Mouse (Mus musculus) frontal cortex, postnatal 36 days (tissue): ENCODE measurements around the gene Dock10.
A peak's percentile ranks its signal among the peaks of the same experiment; 100 is the strongest.
"Not testable (repeated sequence)": the region's sequence is repeated elsewhere in the genome, so short reads cannot be mapped to it uniquely, and the experiment has no call there.

ENCODE experiments used
- DNase-seq, 2 experiments: peaks; one replicate each; pipeline ENCODE4 v3.0.0; 2022; ENCODE audit warnings: low spot score in 2 of 2

Gene Dock10

DNA sequence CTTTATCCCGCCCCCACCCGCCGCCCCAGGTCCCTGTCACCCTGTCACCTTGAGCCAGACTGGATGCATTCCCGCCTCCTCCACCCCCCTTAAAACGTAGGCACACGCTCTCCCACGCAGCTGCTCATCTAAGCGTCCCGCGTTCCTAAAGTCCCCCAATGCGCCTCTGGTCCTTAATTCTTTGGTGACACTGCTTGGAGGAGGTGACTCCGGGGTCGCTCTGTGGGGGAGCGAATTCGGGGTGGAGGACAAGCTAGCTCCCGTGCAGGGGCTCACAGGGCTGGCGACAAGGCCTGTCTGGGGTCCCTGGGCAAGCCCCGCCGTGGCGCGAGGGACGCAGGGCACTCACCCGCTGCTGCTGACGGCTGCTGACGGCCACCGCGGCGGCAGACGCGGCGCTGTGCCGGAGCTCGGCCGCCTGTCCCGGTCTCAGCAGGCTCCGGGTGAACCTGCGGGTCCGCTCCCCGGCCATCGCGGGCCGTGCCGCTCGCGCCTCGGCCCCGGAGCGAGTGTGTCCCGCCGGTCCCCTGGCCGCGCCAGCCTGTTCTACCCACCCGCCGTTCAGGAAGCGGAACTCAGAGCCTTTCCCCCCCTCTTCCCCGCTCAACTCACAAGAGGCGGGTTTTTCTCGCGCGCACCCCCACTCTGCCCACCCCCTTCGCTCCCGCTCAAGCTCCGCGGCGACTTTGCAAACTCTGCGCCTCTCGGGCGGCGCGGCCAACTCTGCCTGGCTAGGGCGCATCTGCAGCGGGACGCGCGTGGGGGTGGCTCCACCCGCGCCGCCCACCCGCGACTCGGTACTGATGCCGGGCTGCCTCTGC is at the start of gene Dock10:
Dock10 (minus strand) TSS at position 551 of the 821 bp plus-strand sequence.
- DNase-seq, result peak; percentile 37 to 56

DNA sequence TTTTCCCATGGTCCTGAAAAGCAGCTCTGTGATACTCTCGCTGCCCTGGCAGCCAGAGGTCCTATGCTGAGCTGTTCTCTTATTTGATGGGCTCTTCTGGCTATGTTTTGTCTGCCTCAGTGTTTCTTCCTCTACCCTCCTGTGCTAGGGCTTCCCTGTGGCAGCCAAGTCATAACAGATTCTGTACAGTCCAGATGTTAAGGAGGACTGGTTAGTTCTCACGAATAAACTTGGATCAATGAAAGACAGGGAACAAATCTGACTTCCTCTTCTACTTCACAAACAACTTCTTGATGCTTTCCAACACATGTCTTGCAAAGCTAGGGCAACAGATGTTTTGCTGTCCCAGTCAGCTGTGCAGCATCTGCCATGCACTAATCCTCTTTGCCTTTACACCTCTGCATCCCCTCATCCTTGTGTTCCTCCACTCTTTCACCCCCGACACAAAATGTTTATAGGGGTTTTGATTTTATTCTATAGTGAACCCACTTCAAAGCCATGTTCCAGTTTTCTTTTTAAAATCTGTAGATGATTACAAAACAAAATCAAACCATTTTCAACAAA is 48.6 kb upstream of the Dock10 start:
- DNase-seq, result no peak

DNA sequence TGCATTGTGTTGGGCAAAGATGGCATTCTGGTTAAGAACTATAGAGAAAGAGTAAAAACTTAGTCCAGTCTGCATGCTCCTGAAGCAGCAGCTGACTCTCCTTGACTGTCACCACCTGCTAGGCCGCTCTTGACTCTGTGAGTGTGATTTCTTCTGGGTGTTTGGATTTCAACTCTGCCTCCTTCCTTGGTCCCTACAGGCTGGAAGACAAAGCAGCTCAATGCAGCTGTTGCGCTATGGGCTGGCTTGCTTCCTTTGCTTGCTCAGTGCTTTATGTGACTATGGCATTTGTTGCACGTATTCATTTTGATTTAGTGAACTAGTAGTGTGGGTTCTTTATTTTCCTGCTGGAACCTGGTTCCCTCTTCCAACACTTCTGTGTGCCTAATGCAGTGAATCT is 43.7 kb upstream of the Dock10 start:
- DNase-seq, result no peak

DNA sequence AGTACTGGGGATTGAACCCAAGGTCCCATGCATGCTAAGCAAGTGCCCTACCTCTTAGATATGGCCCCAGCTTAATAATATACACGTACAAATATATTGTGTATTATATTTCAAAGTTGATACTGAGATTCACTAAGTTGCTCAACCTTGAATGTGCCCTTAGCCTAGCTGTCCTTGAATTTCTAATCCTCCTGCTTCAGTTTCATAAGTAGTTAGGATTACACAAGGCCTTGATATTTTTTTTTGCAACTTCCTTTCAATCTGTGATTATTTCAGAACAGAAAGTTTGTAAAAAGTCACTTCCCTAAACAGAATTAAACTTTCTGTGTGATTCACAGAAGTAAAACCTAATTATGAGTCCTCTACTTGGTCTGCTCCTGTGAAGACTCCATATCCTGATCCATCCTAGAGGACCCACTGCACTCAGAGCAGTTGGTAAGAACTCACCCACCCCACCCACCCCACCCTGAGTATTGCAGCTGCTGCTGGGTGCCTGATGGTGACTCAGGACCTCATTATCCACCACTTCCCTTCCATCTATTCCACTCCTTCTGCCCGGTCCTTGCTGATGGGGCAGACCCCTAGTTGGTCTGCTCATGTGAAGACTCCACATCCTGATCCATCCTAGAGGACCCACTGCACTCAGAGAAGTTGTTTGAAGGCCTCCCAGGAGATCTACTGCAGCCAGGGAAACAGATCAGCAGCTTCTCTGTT is 26.9 kb upstream of the Dock10 start:
- no peak for DNase-seq

DNA sequence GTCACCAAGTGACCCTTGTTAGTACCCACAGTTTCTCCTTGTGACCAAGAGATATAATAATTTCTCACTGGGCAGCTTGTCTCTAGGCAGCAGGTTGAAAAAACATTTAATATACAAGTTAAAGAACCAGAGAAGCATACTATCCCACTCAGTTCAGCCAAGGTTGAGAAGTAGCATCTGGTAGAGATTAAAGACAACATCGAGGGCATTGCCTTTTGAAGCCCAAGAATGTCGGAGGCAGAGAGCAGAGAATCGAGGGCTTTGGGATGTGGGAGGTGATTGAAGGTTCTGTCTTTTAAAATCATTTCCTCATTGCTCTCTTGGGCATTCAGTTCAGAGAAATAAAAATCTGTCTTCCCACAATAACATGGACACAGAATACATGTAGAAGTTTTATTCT is 25.8 kb upstream of the Dock10 start:
- no peak for DNase-seq

DNA sequence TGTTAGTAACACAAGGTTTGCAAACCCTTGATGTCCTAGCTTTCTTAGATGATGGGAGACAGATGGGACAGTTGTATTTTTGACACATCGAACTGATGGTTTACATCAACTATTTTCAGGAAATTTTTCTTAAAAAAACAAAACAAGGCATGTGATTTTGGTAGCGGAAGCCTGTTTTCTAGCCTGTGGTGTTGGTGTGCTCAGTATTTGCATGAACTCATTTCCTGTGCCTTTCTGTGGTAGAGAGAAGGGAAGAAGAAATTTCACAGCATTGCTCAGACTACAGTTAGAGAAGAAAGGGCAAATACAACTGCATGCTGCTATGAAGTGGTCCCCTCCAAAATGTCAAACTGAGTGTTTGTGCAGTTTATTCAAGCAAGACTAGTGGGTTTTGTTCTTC is 7.2 kb upstream of the Dock10 start:
- DNase-seq, result no peak

DNA sequence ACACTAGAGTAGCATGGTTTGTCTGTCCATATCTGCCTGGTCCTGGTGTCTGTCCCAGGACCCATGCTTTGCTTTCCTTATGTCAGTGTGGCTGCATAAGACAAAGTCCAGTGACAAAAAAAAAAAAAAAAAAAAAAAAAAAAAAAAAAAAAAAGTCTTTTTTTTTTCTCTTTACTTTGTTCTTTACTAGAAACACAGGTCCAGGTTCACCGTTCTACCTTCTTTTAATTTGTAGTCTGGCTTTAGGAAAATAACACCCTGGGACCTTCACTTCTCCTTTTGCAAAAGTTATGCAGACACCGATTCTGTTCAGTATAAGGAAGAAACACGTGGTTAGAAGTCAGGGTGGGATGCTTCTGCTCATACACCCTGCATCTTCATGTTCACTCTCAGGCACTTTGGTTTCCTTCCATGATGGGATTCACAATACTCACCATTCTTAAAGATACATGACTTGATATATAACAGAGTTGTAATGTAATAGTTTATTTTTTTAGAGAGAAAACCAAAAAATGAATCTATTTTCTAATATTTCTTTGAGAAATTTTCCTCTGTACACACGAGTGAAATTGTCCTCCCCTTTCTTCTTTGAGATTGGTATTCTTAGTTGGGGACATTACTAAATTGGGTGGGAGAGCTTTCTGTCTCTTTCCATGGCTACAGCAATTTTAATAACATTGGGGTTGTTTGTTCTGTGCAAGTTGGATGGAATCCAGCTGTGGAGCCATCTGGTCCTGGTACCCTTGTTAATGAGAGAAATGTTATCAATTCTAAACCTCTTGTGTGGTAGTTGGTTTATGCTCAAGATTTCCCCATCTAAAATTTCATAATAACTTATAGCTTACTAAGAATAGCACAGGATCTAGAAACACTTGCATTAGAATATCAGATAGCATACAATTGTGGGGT is 5.0 kb upstream of the Dock10 start:
- DNase-seq, result no peak

DNA sequence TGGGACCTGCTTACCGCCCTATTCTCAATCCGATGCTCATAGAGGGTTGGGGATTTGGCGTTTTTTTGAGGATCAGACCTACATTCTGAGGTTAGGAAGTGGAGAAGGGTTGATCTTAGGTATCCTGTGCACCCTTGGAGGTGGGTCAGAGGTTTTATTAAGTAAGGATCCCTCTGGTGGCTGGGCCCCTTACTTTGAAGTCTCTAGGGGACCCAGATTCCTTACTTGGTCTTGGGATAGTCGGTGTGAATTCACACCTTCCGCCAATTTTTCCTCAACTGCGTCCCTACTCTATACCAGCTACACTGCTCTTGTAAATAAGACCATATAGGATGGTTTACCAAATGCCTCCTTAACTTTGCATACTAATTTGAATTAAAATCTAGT is 464 bp upstream of the Dock10 start:
- DNase-seq, result no peak

DNA sequence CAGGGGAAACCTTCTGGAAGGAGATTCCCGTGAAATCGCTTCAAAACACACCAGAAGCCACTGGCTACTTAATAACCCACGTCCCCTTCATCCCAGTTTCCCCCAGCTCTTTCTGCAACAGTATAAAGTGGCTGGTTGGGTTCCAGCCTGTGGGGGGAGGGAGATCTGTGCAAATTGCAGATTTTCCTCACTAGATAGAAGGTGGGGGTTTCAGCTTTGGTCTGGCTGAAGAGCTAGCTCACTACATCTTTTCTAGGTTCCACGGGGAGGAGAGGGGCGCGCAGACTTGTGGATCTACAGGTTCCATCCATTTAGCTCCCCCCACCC is 714 bp downstream of the Dock10 start:
- peak in 1 of 2 experiments; percentile 2 for DNase-seq

DNA sequence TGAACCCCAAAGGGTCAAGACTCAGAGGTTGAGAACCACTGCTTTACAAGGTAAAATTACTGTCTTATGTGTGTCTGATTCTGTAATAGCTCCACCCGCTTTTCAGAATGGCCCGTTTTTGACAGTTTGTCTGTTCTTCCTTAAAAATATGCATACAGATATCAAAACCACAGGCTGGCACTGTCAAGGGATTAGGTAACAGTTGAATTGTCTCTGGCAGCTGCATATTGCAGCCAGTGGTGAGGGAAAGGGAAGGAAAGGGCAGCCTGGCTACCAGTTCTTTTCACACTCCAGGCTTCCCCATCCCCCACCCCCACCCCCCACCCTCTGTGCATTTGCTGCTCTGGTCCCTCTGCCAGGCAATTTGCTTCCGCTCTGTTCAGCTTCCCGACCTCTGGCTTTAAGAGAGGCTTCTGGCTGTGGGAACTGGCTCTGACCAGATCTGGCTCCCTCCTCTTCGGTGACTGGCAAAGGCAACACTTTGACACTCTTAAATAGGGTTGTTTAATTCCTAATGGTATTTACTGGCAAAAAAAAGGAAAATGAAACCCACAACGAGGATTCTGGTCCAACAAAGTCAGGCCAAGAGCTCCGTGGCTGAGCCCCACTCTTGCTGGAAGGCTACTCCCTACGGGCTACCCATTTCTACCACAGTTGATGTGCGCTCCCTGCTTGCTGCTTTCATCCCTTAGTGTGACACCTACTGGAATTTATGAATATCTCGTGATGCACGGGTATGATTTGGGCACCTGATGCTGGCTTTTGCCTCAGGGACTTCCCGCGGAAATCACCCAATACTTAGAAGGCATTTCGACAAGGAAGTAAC is 1.3 kb downstream of the Dock10 start:
- peak; percentile 6 to 10 for DNase-seq

DNA sequence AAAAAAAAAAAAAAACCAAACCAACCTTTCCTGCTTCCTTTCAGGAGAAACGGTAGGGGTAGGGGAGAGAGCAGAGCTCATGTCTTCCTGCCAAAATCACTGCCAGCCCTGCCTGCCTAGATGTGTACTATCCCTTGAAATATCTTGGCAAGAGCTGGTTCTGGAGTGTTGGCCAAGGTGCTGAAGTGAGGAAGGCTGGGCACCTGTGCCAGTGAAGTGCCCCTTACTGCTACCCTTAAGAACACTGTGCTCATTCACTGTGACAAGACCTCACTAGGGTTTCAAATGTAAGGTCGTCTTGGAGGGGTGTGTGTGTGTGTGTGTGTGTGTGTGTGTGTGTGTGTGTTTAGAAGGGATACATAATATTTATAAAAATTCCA is 2.3 kb downstream of the Dock10 start:
- no peak for DNase-seq

DNA sequence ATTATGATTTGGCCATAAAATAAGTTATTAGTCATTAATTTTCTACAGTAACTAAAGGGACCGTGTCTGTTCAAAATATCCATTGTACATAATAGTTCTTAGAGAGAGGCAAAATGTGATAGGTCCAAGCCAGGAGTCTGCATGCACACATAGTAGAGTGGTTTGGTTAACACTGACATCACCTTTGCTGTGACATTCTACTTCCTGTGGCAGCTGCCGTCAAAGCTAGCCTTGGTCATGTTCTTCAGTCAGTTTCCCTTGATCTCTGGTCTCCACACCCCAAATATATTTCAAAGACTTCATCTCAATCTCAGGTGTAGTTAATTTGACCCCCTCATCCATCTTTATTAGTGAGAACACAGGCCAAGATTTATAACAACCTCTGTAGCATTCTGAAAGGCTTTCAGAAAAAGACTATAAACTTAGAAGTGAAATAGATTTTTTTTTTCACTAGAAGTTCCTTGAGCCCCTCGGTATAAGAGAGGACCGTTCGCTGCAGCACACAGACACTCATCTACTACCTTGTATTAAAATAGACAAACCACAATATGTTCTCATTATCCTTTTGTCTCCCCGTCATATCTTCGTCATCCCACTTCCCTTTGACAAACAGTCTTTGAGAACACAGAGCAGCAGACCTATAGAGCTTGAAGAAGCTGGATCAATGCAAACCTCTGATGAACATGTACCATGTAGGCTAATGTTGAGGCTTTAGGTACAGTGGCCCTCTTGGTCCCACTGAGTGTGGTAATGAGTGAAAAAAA is 2.8 kb downstream of the Dock10 start:
- no peak for DNase-seq

DNA sequence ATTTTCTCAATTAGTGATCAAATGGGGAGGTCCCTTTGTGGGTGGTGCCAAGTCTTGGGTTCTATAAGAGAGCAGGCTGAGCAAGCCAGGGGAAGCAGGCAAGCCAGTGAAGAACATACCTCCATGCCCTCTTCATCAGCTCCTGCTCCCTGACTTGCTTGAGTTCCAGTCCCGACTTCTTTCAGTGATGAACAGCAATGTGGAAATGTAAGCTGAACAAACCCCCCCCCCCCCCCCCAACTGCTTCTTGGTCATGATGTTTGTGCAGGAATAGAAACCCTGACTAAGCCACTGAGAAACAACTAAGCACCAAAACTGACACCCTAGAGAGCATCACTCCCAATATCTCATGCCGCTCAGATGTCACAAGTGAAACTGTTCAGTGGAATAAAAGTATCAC is 9.2 kb downstream of the Dock10 start:
- not testable (repeated sequence) for DNase-seq

DNA sequence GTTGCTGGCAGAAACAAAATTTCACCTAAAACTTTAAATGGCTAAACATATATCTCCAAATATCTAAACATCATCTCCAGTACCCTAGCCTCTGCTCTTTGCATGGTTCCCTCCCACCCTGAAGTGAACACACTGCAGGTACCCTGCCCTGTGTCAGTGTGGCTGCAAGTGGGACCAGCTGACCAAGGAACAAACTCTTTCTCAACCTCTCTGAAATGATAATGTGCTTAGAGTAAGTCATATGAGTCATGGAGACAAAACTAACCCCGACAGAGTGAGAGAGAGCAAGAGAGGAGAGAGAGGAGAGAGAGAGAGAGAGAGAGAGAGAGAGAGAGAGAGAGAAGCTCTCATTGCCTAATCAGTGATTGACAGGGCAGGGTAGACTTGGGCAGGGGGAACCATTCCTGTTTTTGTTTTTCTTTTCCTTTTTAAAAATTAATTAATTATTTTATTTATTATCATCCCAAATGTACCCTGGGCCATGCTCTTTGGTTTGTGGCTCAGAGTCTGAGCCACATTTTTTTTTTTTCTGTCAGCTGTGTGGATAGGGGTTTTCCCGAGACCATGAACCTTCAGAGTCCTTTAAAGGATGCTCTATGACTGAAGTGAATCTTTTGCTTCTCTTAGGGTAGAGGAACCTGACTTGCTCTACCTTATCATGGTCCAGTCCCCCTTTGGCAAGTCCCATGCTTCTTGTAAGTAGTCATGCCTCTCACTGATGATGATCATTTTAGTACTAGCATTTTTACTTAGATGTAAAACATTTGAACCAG is 11.4 kb downstream of the Dock10 start:
- DNase-seq, result no peak

DNA sequence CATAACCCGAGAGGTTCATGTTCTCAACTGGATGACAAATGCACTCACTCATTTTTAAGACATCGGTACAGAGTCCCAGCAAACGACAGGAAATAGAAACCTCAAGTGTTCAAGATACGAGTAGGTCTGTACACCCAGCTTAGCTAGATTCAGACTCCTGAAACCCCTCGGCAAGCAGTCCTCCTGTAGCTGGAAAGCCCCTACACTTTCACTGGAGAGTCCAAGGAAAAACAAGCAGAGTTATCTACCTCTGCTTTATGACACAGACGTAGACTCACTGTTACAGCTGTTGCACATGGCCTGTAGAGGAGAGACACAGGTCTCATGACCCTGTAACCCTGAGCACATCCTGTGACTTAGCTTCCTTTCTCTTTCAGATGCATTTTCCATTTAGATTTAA is 12.1 kb downstream of the Dock10 start:
- DNase-seq, result no peak

DNA sequence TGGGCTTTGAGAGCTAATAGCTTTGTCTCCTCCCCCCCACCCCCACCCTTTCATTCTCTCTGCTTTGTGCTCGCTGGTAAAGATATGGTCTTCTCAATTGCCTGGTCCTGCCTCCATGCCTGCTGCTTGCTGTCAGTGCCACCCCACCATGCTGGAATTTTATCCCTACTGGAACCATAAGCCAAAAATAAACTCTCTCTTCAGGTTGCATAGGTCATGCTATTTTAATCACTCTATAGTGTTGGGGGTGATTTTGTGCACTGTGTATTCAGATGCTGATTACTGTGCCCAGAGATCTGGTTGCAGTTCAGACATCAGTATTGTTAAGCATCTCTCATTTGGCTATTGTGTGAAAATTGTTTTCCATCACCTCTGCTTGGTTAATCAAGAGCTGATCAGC is 18.9 kb downstream of the Dock10 start:
- no peak for DNase-seq

DNA sequence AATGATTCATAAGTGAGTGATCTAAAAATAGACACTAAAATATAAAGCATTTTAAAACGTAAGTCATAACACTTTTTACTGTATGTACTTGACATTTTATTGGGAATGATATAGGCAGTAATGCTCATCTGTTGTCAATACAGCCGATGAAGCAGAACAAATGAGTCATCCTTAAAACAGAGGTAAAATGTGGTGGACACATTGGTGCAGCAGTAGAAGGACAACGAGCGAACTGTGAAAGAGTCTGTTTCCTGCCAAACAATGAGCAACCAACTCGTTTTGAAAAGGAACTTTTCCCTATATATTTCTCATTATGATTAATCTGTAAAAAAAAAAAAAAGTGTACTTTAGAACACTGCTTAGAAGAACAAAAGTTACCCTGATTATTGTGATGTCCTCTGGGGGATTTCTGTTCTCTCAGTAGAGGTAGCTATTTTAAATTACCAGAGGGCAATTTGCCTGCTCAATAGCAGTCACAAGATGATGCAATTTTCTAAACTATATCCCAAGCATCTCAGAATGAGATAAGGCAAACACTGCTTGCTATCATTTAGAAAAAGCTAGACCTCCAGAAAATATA is 20.4 kb downstream of the Dock10 start:
- DNase-seq, result no peak

DNA sequence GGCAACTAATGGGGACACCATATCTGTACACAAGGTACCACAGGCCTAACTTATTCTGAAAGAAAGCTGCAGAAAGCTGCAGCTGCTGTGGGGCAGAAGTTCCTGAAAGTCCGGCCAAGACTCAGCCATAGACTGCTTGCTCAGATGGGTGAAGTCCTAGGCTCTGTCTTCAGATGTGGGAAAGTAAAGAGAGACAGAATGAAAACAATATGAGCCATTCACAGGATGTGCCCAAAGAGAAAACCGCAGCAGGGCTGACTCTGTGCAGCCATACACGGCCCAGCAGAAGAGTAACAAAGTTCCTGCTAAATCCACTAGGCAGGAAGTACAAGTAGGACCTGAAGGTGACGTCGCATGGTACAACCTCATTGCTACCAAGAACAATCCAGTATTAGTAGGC is 27.7 kb downstream of the Dock10 start:
- no peak for DNase-seq

DNA sequence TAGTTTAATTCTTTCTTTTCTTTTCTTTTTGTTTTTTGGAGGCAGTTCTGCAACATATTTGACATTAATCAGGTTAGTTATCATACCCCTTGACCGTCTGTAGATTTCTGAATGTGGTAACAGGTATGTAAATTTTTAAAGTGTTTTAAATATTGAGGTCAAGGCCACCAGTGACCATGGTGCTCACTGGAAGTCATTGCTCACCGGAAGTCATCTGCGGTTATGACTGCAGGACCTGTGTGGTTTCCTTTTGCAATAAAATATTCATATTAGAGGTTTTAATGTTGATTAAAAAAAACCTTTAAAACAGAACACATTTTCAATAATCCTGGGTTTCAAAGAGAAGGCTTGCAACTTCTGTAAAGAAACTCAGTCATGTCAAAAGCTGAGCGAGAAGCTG is 28.2 kb downstream of the Dock10 start:
- DNase-seq, result no peak
